Mouse (Mus musculus): ENCODE measurements around the gene Pnliprp2. TPM values are rescaled to one million over a fixed set of nuclear protein-coding genes. Genes with fewer than 3 reads are reported as not detected.

Pnliprp2 gene
- not detected for total RNA-seq (2023)

GRCm38 (mm10) chr19:58759423-58759822 is at the start of gene Pnliprp2:
Gene Pnliprp2, plus strand, starts transcription at chr19:58759719.

DNA sequence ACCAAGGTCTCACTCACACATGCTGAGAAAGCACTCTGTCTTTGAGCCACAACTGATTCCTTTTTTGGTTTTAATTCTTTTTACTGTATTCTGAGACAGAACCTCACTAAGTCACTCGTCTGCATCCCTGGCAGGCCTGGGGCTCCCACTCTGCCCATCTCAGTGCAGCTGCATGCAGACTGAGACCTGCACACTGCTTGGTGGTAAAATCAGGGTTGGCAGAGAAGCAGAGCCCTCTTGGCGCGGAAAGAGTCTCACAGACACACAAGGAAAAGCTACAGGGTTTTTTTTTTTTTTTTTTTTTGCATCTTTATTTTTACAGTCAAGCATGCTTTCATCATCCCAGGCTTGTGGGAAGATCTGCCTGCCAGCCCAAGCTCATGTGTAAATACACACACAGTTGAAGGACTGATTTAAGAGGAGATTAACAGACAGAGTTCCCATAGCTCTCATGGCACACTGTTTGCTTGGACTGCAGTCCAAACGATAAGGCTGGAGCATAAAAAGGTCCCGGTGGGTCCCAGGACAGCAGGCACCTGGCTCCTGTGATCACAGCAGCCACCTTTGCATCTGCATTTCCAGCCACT is 31.0 kb upstream of the Pnliprp2 start, which contains the start of gene Pnliprp1:
TSS of gene Pnliprp1 (plus strand) at position 443 of the 587 bp plus-strand sequence.

DNA sequence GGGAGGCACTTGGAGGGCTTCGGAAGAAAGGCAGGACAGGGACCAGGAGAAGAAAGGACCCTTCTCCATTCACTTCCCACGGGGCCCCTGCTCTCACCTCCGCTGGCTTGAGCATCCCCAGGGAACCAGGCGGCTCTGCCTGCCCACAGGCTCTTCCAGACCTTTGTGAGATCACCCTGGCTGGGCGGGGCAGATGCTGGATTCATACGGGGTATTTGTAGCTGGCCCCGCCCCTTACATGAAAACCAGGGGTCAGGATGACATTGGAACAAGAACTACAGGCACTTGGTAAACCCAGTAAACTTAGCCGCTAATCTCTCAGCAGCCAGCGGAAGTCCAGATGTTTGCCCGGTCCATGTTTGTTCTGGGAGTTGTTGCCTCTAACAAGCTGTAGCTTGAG is 34.8 kb downstream of the Pnliprp2 start, which contains the start of gene 1700019N19Rik:
TSS of gene 1700019N19Rik (minus strand) at position 178 of the 400 bp plus-strand sequence.

Other genes starting within 250 kb of the Pnliprp2 start
- gene Ccdc172, start 247.7 kb upstream of the Pnliprp2 start, total RNA-seq (2023), result not detected
- gene Pnlip, start 107.2 kb upstream of the Pnliprp2 start, total RNA-seq (2023), result not detected
- gene Pnliprp1, start 30.8 kb upstream of the Pnliprp2 start, total RNA-seq (2023), result not detected
- not detected for gene 1700019N19Rik, start 34.7 kb downstream of the Pnliprp2 start, total RNA-seq (2023)
- gene Eno4, start 183.7 kb downstream of the Pnliprp2 start, total RNA-seq (2023), result not detected
- 1 to 10 TPM; 4.0 to 5.3 TPM for gene Hspa12a, start 183.9 kb downstream of the Pnliprp2 start, total RNA-seq (2023)

Data from neutrophil, adult 83 days (primary cell).